Mouse (Mus musculus) bone marrow, adult 2 months (tissue): ENCODE data around the gene Cd72.

Source experiments
- CTCF ChIP-seq: fragments of 200-500 bp; IDR thresholded peaks from 2 replicates; pipeline ENCODE4 v1.5.1; 2011; ENCODE audit warnings: low read length, control low read depth; ENCODE audit not compliant: control insufficient read depth, insufficient read depth
- POLR2A ChIP-seq: fragments of 200-500 bp; IDR thresholded peaks from 2 replicates; pipeline ENCODE4 v1.6.1; 2011; ENCODE audit warnings: low read depth, mild to moderate bottlenecking, control low read depth, low read length, borderline replicate concordance; ENCODE audit not compliant: control insufficient read depth

- TF ChIP-seq CTCF (no peak), POLR2A (no peak)
Observed at GRCm38 (mm10) chr4:43492101-43492820, 37.8 kb upstream of the Cd72 start.
